In genomic region chr13:62955997-62956396, GRCm38 (mm10) we compare ENCODE assay signal across 12 mouse cellular contexts.
"Had no signal": no experiment of that assay in that cellular context is flagged by ENCODE, and none has a peak within 500 bp of the region (broad histone marks: within the 10 kb centered on the region; RNA-seq: fewer than 3 reads in every experiment).

No protein-coding gene starts in this region.

- H3K9me3 ChIP-seq: limb, embryonic 10.5 days; liver, embryonic 15.5 days; midbrain, embryonic 10.5 days; neural tube, embryonic 15.5 days had no signal

- H3K27ac ChIP-seq: limb, embryonic 10.5 days; liver, embryonic 15.5 days; midbrain, embryonic 10.5 days; neural tube, embryonic 15.5 days; stomach, postnatal 0 days had no signal

- H3K4me3 ChIP-seq: limb, embryonic 10.5 days; liver, embryonic 15.5 days; midbrain, embryonic 10.5 days; myocyte; neural tube, embryonic 15.5 days had no signal

- H3K4me2 ChIP-seq: liver, embryonic 11.5 days; liver, embryonic 15.5 days; neural tube, embryonic 15.5 days had no signal

- H3K9ac ChIP-seq: liver, embryonic 15.5 days; neural tube, embryonic 15.5 days had no signal

- H3K27me3 ChIP-seq: liver, embryonic 15.5 days; neural tube, embryonic 15.5 days had no signal

- H3K4me1 ChIP-seq: midbrain, embryonic 10.5 days; neural tube, embryonic 15.5 days had no signal

- ATAC-seq: lung, postnatal 0 days had no signal

- DNase-seq: kidney, postnatal 14 days; lung, adult 2 months; lung, postnatal 36 days; midbrain, embryonic 14.5 days had no signal

- H3K36me3 ChIP-seq: limb, embryonic 10.5 days; liver, embryonic 15.5 days; midbrain, embryonic 10.5 days; neural tube, embryonic 15.5 days had no signal
